Mouse (Mus musculus) stomach, postnatal 0 days (tissue): Measurements from ENCODE around the gene Ccdc148.

Source experiments
- CTCF ChIP-seq: IDR thresholded peaks from 2 replicates; pipeline ENCODE4 v1.5.1; 2016; ENCODE audit warnings: antibody characterized with exemption, low read depth, mild to moderate bottlenecking, moderate library complexity
- EP300 ChIP-seq: optimal IDR thresholded peaks from 2 replicates; pipeline ENCODE3; 2016; ENCODE audit warnings: antibody characterized with exemption

- TF ChIP-seq CTCF (no peak), EP300 (no peak)
Observed at GRCm38 (mm10) chr2:59042616-59043015, 117.9 kb downstream of the Ccdc148 start.
